Mouse (Mus musculus): ENCODE measurements around the gene Aamp.
"Not testable (repeated sequence)": the region's sequence is repeated elsewhere in the genome, so short reads cannot be mapped to it uniquely, and the experiment has no call there.

Aamp gene

GRCm38 (mm10) chr1:74300347-74301110 is 16.0 kb upstream of the Aamp start:
- no peak for DNase-seq (ENCODE audit: low spot score in 2 of 2)

GRCm38 (mm10) chr1:74298996-74299395 is 14.5 kb upstream of the Aamp start:
- no peak for DNase-seq (ENCODE audit: low spot score in 2 of 2)

GRCm38 (mm10) chr1:74298157-74298750 is 13.7 kb upstream of the Aamp start:
- DNase-seq (ENCODE audit: low spot score in 2 of 2) = no peak

- no peak for DNase-seq (ENCODE audit: low spot score in 2 of 2)
These were observed 12.7 kb upstream of the Aamp start for GRCm38 (mm10) chr1:74297269-74297668.

GRCm38 (mm10) chr1:74296477-74296876 is 11.9 kb upstream of the Aamp start:
- DNase-seq (ENCODE audit: low spot score in 2 of 2) = no peak

- DNase-seq (ENCODE audit: low spot score in 2 of 2) = peak; percentile 86 to 89
These were observed 11.1 kb upstream of the Aamp start for GRCm38 (mm10) chr1:74295456-74296171.

GRCm38 (mm10) chr1:74294733-74295455 is 10.4 kb upstream of the Aamp start:
- DNase-seq (ENCODE audit: low spot score in 2 of 2) = no peak

- DNase-seq (ENCODE audit: low spot score in 2 of 2) = no peak
These were observed 9.6 kb upstream of the Aamp start for GRCm38 (mm10) chr1:74294090-74294643.

GRCm38 (mm10) chr1:74293306-74293960 is 8.9 kb upstream of the Aamp start:
- DNase-seq (ENCODE audit: low spot score in 2 of 2) = no peak

GRCm38 (mm10) chr1:74292331-74293020 is 7.9 kb upstream of the Aamp start:
- DNase-seq (ENCODE audit: low spot score in 2 of 2) = no peak

- DNase-seq (ENCODE audit: low spot score in 2 of 2) = no peak
These were observed 5.6 kb upstream of the Aamp start for GRCm38 (mm10) chr1:74290141-74290540.

- no peak for DNase-seq (ENCODE audit: low spot score in 2 of 2)
These were observed 5.2 kb upstream of the Aamp start for GRCm38 (mm10) chr1:74289740-74290139.

GRCm38 (mm10) chr1:74289248-74289647 is 4.7 kb upstream of the Aamp start:
- no peak for DNase-seq (ENCODE audit: low spot score in 2 of 2)

- no peak for DNase-seq (ENCODE audit: low spot score in 2 of 2)
These were observed 3.8 kb upstream of the Aamp start for GRCm38 (mm10) chr1:74288327-74288726.

GRCm38 (mm10) chr1:74286869-74287607 is 2.5 kb upstream of the Aamp start:
- not testable (repeated sequence) for DNase-seq (ENCODE audit: low spot score in 2 of 2)

GRCm38 (mm10) chr1:74285212-74286010 is 873 bp upstream of the Aamp start:
- DNase-seq (ENCODE audit: low spot score in 2 of 2) = no peak

GRCm38 (mm10) chr1:74283686-74284463 is 663 bp downstream of the Aamp start:
- DNase-seq (ENCODE audit: low spot score in 2 of 2) = no peak

GRCm38 (mm10) chr1:74282896-74283625 is 1.5 kb downstream of the Aamp start:
- no peak for DNase-seq (ENCODE audit: low spot score in 2 of 2)
